Mouse (Mus musculus) ES-Bruce4 (cell line): Measurements from ENCODE around the gene U90926. TPM values are rescaled to one million over a fixed set of nuclear protein-coding genes. Genes with fewer than 3 reads are reported as not detected.
"Not testable (repeated sequence)": the region's sequence is repeated elsewhere in the genome, so short reads cannot be mapped to it uniquely, and the experiment has no call there.

Source experiments
- H3K27ac ChIP-seq: 2 replicates; pipeline ENCODE4 v1.5.1; 2012; ENCODE audit warnings: low read length, inconsistent platforms; ENCODE audit not compliant: insufficient read depth
- H3K27me3 ChIP-seq: 2 replicates; pipeline ENCODE4 v1.6.1; 2012; ENCODE audit warnings: mild to moderate bottlenecking, low read length, inconsistent platforms; ENCODE audit not compliant: control insufficient read depth, poor library complexity, insufficient read depth, severe bottlenecking
- H3K36me3 ChIP-seq: 2 replicates; pipeline ENCODE4 v1.6.1; 2012; ENCODE audit warnings: inconsistent platforms, mild to moderate bottlenecking, low read length, moderate library complexity; ENCODE audit not compliant: control insufficient read depth, poor library complexity, insufficient read depth, severe bottlenecking
- H3K4me1 ChIP-seq: one replicate; pipeline ENCODE4 v1.8.1; 2011; ENCODE audit warnings: low read length; ENCODE audit not compliant: control insufficient read depth, insufficient read depth
- H3K4me3 ChIP-seq: 2 replicates; pipeline ENCODE4 v1.5.1; 2011; ENCODE audit warnings: low read depth, mild to moderate bottlenecking, low read length
- H3K9ac ChIP-seq: 2 replicates; pipeline ENCODE4 v1.6.1; 2012; ENCODE audit warnings: low read depth, mild to moderate bottlenecking, inconsistent platforms; ENCODE audit not compliant: poor library complexity, severe bottlenecking
- H3K9me3 ChIP-seq: replicated peaks from 2 replicates; pipeline ENCODE4 v1.6.1; 2012; ENCODE audit warnings: mild to moderate bottlenecking, low read length, inconsistent platforms; ENCODE audit not compliant: control insufficient read depth, poor library complexity, insufficient read depth, severe bottlenecking
- CTCF ChIP-seq: IDR thresholded peaks from one replicate; pipeline ENCODE4 v1.8.1; 2011; ENCODE audit warnings: low read depth, low read length
- EP300 ChIP-seq: IDR thresholded peaks from 2 replicates; pipeline ENCODE4 v1.6.1; 2011; ENCODE audit warnings: low read depth, low read length; ENCODE audit not compliant: insufficient read depth
- POLR2A ChIP-seq: IDR thresholded peaks from one replicate; pipeline ENCODE4 v1.8.1; 2011; ENCODE audit warnings: low read length; ENCODE audit not compliant: insufficient read depth
- polyA plus RNA-seq: library from polyadenylated mRNA; stranded (reverse); fragments of >200 nt; gene quantifications from 2 replicates; pipeline ENCODE4 v1.2.4, GENCODE M21; 2011; ENCODE audit warnings: low read depth; ENCODE audit not compliant: missing spikeins, insufficient read depth, insufficient read length

U90926 gene
- polyA plus RNA-seq, 1 experiment: not detected

DNA sequence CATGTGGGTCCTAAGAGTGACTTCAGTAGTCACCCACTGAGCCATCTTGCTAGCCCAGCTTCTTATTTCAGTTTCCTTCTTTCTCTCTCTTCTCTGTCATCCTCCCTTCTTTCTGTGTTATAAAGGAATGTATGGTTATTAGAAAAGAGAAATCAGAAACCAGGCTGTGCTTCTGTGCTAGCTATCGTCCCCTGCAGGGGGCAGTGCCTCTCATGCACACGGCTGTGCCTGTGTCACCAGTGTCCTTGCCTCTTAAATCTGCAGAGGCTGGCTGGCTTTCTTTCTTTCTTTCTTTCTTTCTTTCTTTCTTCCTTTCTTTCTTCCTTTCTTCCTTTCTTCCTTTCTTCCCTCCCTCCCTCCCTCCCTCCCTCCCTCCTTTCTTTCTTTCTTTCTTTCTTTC, 19.5 kb downstream of the U90926 start:
- peak; percentile 80 for TF ChIP-seq CTCF
- H3K36me3 ChIP-seq: peaks cover 31% of the 10 kb centered on the region
- H3K9ac ChIP-seq: not testable (repeated sequence)

DNA sequence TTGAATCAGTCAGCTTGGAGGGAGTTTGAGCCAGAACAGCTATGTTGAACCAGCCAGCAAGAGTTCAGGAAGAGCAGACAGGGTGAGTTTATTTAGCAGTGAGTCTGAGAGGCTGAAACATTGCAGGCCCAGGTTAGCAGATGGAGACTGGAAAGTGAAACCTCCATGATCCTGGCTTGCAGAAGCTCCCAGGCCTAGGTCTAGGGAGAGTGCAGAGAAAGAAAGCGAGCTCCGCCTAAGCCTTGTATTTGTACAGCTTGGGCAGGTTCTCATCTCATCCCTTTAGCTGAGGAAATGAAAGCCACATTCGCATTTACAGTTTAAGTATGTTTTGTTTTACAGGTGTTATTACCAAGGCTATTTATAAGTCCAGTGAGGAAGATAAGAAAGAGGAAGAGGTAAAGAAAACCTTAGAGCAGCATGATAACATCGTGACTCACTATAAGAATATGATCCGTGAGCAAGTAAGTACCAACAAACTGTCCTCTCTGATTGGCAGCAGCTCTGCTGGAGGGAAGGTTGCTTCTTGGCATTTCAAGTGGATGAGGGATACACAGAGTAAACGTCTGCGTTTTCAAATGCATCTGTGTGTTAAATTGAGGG, 26.2 kb downstream of the U90926 start:
- Histone ChIP-seq H3K9me3 (no peaks in the 10 kb centered on the region), H3K27me3 (no peaks in the 10 kb centered on the region), H3K4me3 (no peak overlapping the region), H3K27ac (no peak overlapping the region), H3K4me1 (no peaks in the 10 kb centered on the region), H3K9ac (no peak overlapping the region), H3K36me3 (peaks cover 19% of the 10 kb centered on the region)
- no peak for TF ChIP-seq POLR2A
- TF ChIP-seq CTCF: no peak
- TF ChIP-seq EP300: no peak

More for the DNA sequence above, 19.5 kb downstream of the U90926 start:
- H3K9me3 ChIP-seq, H3K27ac ChIP-seq, H3K27me3 ChIP-seq, H3K4me1 ChIP-seq, H3K4me3 ChIP-seq: not testable (repeated sequence)

DNA sequence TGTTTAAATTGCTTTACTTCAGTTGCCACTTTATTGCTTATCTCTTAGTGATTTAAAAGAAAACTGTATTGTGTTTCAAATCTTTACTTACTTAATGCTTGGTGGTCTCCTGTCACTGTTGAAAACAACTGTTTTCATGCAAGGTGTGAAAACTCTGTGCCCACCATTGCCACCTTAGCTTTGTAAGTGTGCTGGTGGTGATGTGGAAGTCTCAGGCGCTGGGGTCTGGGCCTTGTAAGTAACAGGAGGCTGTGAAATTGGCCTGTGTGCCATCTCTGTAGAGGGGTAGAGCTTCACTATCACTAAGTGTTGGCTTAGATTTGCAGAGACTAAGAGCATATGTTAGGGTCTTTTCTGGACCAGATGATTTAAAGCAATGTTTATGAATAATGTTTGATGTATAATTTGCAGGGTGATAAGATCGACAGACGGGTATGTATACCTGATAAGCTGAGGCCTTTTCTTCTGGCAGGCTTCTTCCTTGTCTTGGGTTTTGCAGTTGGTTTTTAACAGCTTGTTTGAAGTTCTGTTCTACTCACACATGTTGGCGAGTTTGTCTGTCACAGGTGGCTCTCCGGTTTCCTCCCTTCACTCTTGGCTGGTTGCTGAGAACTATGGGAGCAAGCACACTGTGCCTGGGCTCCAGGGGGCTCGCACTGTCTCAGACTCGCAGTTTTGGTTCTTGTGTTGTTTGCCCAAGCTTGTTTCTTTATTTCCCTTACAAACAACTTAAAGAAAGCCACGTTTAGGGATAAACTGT, 32.0 kb downstream of the U90926 start:
- Histone ChIP-seq H3K36me3 (peaks cover 18% of the 10 kb centered on the region), H3K9ac (no peak overlapping the region), H3K27me3 (no peaks in the 10 kb centered on the region), H3K4me3 (no peak overlapping the region), H3K9me3 (no peaks in the 10 kb centered on the region), H3K4me1 (no peaks in the 10 kb centered on the region), H3K27ac (no peak overlapping the region)
- TF ChIP-seq EP300: no peak
- no peak for TF ChIP-seq CTCF
- TF ChIP-seq POLR2A: no peak

DNA sequence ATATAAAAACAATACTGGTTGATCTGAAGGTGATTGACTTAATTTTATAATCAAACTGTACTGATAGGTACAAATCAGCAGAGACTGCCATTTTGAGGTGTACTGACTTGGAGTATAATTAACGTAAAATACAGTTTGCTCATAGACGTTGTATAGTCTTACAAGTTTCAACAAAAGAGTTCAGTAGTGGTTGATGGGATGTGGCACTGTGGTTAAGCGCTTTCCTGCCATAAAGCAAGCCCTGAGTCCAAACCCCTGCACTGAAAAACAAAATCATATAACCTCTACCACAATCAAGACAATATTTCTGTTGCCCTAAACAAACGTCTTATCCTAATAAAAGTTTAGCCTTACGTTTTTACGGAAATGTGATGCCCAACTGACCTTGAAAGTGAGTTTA, 49.2 kb downstream of the U90926 start:
- TF ChIP-seq CTCF (no peak), POLR2A (no peak), EP300 (no peak)
- H3K36me3 ChIP-seq: peaks cover 11% of the 10 kb centered on the region

More for the DNA sequence above, 49.2 kb downstream of the U90926 start:
- Histone ChIP-seq H3K4me1 (no peaks in the 10 kb centered on the region), H3K9me3 (no peaks in the 10 kb centered on the region), H3K27me3 (no peaks in the 10 kb centered on the region), H3K9ac (no peak overlapping the region), H3K27ac (no peak overlapping the region), H3K4me3 (no peak overlapping the region)

Other genes with a start within 250 kb of the U90926 start
- gene Odaph, start 227.9 kb downstream of the U90926 start, polyA plus RNA-seq: 0.67 TPM in 1 of 2 replicates, not detected in the other
- gene Cdkl2, start 171.5 kb downstream of the U90926 start, polyA plus RNA-seq: 5.2 and 6.1 TPM in 2 replicates
- 203 and 213 TPM in 2 replicates for gene G3bp2, start 131.7 kb downstream of the U90926 start, polyA plus RNA-seq
- gene Uso1, start 77.5 kb downstream of the U90926 start, polyA plus RNA-seq: 66.0 and 72.8 TPM in 2 replicates
- 3.2 and 3.9 TPM in 2 replicates for gene Ppef2, start 40.9 kb upstream of the U90926 start, polyA plus RNA-seq
- gene Naaa, start 62.8 kb upstream of the U90926 start, polyA plus RNA-seq: 6.7 and 9.8 TPM in 2 replicates
- gene Sdad1, start 95.1 kb upstream of the U90926 start, polyA plus RNA-seq: 80.4 and 83.8 TPM in 2 replicates
- gene Cxcl9, start 112.7 kb upstream of the U90926 start, polyA plus RNA-seq: not detected in 2 replicates
- not detected in 2 replicates for gene Art3, start 116.4 kb upstream of the U90926 start, polyA plus RNA-seq
- 9.3 and 11.7 TPM in 2 replicates for gene Cxcl10, start 133.5 kb upstream of the U90926 start, polyA plus RNA-seq
- 99.7 and 109 TPM in 2 replicates for gene Nup54, start 219.8 kb upstream of the U90926 start, polyA plus RNA-seq